Mouse (Mus musculus): ENCODE data around the gene Gpr65.
"Not testable (repeated sequence)": the region's sequence is repeated elsewhere in the genome, so short reads cannot be mapped to it uniquely, and the experiment has no call there.

Gpr65 gene

DNA sequence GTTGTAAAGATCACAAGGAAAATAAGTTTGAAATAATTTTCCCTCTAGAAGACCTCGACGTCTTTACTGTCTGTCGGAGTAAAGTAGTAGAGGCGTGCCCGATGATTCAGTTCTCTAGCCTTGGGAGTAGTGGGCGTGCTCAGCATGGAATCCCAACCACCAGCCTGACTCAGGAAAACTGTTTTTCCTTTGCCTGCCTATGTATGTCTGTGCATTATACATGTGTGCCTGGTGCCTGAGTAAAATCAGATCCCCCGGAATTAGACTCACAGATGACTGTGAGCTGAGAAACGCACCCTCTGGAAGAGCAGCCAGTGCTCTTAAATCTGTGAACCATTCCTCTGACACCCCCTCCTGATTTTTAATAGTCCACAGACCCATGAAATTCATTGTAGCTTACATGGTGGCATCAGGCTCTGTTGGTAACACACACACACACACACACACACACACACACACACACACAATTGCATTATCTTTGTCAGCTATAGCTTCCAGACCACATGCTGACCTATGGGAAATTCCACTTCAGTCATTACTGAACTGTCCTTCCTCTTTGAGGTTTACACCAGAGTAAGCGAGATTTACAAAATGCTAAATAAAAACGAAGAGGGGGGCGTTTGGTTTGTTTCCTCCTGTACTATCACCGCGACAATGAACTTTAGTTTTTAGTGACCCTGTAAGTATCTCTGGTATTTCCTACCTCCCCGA lies 14.5 kb downstream of the Gpr65 start:
- in situ Hi-C loops (cut with MseI, MboI), result loop anchor here in 1 of 2 experiments (5.0 kb wide), 1 partner anchor 64 kb away; no protein-coding TSS in a partner anchor

DNA sequence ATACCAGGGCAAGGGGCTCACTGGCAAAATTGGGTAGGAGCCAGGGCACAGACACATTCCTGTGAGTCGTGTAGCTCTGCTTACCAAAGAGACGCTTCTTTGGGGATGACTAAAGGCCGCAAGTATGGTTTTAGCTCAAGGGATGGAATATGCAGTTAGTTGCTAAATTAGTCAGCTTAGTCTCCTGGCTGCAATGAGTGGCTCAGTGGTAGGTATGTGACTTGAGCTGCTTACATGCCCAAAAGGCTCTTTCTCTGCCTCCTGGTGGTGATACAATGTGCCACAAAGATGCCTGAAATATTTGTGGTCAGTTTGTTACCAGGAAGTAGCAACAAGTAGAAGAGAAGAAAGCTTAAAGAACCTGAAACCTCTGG lies 15.0 kb downstream of the Gpr65 start:
- in situ Hi-C loops (cut with MseI, MboI), result loop anchor here in 1 of 2 experiments (5.0 kb wide), 1 partner anchor 64 kb away; no protein-coding TSS in a partner anchor

DNA sequence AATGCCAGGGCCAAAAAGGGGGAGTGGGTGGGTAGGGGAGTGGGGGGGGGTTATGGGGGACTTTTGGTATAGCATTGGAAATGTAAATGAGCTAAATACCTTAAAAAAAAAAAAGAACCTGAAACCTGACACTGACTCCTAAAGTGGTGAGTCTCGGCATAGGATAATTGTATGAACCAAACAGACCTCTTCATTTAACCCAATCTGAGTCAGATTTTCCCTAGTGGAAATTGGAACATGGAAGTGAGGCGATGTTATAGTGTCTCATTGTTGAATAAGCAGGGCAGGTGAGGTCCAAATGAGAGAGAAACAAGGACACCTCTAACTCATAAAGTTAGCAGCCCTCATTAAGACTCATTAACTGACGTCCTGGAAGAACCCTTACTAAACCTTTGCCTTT lies 16.0 kb downstream of the Gpr65 start:
- in situ Hi-C loops (cut with MseI, MboI), result loop anchor here in 1 of 2 experiments (5.0 kb wide), 1 partner anchor 63 kb away; no protein-coding TSS in a partner anchor

DNA sequence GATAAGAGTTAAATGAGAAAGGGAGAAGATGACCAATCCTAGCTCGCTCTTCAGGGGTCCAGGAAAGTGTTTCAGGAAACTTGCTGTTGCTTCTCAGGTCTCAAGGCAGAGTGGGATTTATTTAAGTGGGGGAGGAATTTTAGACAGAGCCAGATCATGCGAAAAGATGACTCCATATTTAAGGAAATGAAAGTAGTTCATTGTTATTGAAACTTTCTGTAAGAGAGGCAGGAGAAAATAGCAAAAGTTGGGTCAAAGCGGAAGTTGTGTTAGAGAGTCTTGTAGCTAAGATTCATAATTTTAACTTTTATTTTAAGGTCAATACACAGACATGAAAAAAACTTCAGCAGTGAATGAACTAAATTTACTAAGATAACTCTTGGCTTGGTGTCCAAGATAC lies 22.0 kb downstream of the Gpr65 start:
- in situ Hi-C loops (cut with MseI, MboI), result no loop called here

- in situ Hi-C loops (cut with MseI, MboI), result no loop called here
These were observed 23.8 kb downstream of the Gpr65 start for GRCm38 (mm10) chr12:98292278-98292677.

DNA sequence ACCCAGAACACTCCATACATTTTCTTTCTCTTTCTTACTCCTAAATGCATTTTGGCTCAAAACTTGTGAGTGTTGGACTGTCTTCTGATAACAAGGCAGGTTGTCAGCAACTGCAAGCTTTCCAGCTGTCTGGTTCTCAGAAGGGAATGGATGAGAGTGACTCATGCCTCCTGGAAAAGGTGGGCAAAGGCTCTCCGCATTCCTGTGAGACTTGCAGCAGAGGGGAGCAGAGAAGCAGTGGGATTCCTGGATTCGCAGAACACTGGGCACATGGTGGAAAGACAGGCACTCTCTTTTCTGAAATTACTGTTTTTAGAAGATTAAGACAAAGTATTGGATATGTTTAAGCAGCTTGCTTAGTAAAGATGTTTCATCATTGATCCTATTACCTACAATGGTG lies 25.8 kb downstream of the Gpr65 start:
- in situ Hi-C loops (cut with MseI, MboI), result no loop called here

DNA sequence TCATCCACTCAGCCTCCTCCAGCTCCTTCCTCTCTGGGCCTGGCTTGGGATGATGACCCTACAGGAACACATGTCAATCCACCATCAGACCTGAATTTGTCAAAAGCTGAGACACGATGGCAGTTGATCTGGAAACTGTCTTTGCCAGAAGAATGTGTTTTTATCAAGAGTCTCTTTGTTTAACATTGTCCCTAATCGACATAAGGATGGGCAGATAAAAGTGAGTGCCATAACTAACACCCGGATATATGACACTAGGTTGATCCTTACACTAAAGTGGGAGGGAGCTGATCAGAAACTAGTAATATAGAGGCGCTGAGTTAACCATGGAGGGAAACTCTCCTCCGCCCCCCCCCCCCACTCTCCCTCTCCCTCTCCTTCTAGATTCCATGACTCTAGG lies 33.5 kb downstream of the Gpr65 start:
- in situ Hi-C loops (cut with MseI, MboI), result no loop called here

DNA sequence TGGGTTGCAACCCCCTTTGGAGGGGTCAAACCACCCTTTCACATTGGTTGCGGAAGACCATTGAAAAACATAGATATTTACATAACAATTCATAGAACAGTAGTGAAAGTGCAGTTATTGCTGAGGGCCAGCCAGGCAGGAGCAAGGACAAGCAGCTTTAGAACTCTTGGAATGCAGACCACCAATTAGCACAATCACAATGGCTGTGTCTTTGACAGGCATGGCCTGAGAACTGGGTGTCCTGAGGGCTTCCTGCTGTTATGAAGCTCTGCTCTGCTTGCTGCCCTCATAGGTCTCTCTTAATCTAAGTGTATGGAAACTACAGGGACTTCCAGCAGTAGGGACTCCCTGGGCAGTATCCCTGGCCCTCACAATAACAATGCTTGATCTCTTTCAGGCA lies 34.6 kb downstream of the Gpr65 start:
- in situ Hi-C loops (cut with MseI, MboI), result no loop called here

DNA sequence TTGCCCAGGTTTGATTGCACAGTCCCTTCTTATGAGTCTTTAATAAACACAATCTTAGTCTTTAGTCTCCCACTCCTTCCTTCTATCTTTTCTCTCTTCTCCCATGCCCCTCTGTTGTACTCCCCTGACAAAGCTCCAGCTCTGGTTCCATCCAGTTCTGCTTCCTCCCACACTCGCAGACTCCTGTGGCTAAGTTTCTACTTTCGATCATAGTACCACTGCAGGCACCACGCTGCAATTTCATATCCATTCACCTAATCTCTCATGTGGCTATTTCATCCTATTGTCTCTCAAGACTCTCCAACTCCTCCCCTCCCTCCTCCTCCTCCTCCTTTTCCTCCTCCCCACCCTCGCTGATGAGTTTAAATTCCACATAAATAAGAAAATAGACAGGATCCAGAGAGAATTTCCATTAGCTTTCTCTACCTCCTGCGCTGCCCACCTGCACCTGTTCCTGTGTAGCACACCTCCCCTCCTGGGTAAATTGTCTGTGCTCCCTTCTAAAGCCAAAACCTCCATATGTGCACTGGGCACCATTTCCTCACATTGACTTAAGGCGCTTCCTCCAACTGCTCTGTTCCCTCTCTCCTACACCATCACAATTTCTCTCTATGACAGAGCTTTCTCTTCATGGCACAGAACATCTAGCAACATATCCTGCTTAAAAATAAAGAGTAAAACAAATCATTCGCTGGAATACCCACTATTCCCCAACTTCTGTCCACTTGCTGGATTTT lies 38.9 kb downstream of the Gpr65 start:
- in situ Hi-C loops (cut with MseI, MboI), result no loop called here

GRCm38 (mm10) chr12:98311376-98312083 lies 43.1 kb downstream of the Gpr65 start:
- in situ Hi-C loops (cut with MseI, MboI), result no loop called here

GRCm38 (mm10) chr12:98315924-98316323 lies 47.5 kb downstream of the Gpr65 start:
- in situ Hi-C loops (cut with MseI, MboI), result no loop called here

GRCm38 (mm10) chr12:98317718-98318340 lies 49.4 kb downstream of the Gpr65 start:
- in situ Hi-C loops (cut with MseI, MboI), result no loop called here

GRCm38 (mm10) chr12:98322426-98322825 lies 54.0 kb downstream of the Gpr65 start:
- in situ Hi-C loops (cut with MseI, MboI), result no loop called here

DNA sequence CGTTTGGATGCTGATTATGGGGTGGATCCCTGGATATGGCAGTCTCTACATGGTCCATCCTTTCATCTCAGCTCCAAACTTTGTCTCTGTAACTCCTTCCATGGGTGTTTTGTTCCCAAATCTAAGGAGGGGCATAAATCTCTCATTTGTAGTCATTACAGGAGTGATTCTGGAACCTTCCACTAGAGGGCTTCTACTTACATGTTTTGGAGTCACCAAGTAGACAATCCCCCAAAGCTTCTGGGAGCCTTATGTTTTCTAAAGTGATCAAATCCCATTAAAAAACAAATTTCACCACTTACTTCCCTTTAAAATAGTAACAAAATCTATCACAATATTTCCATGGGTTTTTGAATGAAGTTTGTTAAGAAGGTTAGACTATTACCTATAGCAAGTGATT lies 55.7 kb downstream of the Gpr65 start:
- in situ Hi-C loops (cut with MseI, MboI), result not testable (repeated sequence)

Measured in mouse trophoblast stem cell (cell line).